Mouse (Mus musculus) forebrain, embryonic 12.5 days (tissue): ENCODE data around the gene Chrnb4. TPM values are rescaled to one million over a fixed set of nuclear protein-coding genes. Genes with fewer than 3 reads are reported as not detected.
A peak's percentile ranks its signal among the peaks of the same experiment; 100 is the strongest.

Experiments used
- ATAC-seq: fragments of 200-750 bp; cut with Nextera tagmentation; 2 replicates; pipeline ENCODE4 v1.8.0; 2017; ENCODE audit warnings: moderate TSS enrichment; ENCODE audit not compliant: low FRiP score
- H3K27ac ChIP-seq: fragments of 300-500 bp; sonication (generic); 2 replicates; pipeline ENCODE4 v1.5.1; 2016; ENCODE audit warnings: mild to moderate bottlenecking
- H3K27me3 ChIP-seq: fragments of 300-500 bp; sonication (generic); 2 replicates; pipeline ENCODE4 v1.6.1; 2016; ENCODE audit warnings: mild to moderate bottlenecking
- H3K36me3 ChIP-seq: fragments of 300-500 bp; sonication (generic); replicated peaks from 2 replicates; pipeline ENCODE4 v1.6.1; 2016; ENCODE audit warnings: mild to moderate bottlenecking
- H3K4me1 ChIP-seq: fragments of 300-500 bp; sonication (generic); 2 replicates; pipeline ENCODE4 v1.6.1; 2016
- H3K4me2 ChIP-seq: fragments of 300-500 bp; sonication (generic); 2 replicates; pipeline ENCODE4 v1.6.1; 2016; ENCODE audit warnings: mild to moderate bottlenecking, moderate library complexity
- H3K4me3 ChIP-seq: fragments of 300-500 bp; sonication (generic); replicated peaks from 2 replicates; pipeline ENCODE4 v1.5.1; 2016; ENCODE audit warnings: mild to moderate bottlenecking
- H3K9ac ChIP-seq: fragments of 300-500 bp; sonication (generic); 2 replicates; pipeline ENCODE4 v1.6.1; 2016; ENCODE audit warnings: mild to moderate bottlenecking
- H3K9me3 ChIP-seq: fragments of 300-500 bp; sonication (generic); 2 replicates; pipeline ENCODE4 v1.6.1; 2016
- WGBS: fragments of 180-500 bp; shearing (Covaris S2); methylation state at CpG from one replicate; pipeline ENCODE4 v1.1.7; 2016; 5-methylcytosine and 5-hydroxymethylcytosine counted together
- polyA plus RNA-seq: library from polyadenylated mRNA; unstranded; fragments of >200 nt; fragmentation: Nextera tagmentation; extraction: Ambion mirVana; gene quantifications from 2 replicates; pipeline ENCODE4 v1.2.1, GENCODE M21; 2016

Chrnb4 gene
- polyA plus RNA-seq, 1 experiment from 2014 or later, result 1.2 TPM

- Histone ChIP-seq H3K9me3 (no peaks in the 10 kb centered on the region), H3K27ac (no peak overlapping the region), H3K4me2 (no peak overlapping the region), H3K36me3 (no peaks in the 10 kb centered on the region), H3K4me3 (no peak overlapping the region), H3K9ac (no peak overlapping the region), H3K27me3 (peaks cover 24% of the 10 kb centered on the region), H3K4me1 (peaks cover 20% of the 10 kb centered on the region; the same call in 1 of the 2 replicates)
- WGBS, result 74% methylated on average over 2 of the region's 2 CpGs
- no peak for ATAC-seq
Measured at GRCm38 (mm10) chr9:55045001-55045400, 3.6 kb downstream of the Chrnb4 start.

DNA sequence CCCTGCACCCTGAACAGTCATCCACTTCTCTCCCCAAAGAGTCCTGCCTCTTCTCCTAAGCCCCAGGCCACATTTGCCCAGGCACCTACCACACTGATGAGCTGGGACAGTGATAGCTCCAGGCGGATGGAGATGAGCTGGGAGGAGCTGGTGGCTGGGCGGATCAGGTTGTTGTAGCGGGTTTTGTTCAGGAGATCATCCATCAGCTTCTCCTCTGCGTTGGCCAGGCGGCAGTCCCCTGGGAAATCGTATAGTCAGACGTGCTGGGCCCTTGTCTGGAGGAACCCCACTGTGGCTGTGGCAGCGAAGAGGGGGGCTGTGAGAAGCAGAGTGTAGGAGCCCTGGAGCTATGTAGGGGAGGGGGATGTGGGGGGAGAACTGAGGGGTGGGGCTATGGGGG, 4.9 kb downstream of the Chrnb4 start:
- Histone ChIP-seq H3K27ac (no peak overlapping the region), H3K27me3 (peaks cover 24% of the 10 kb centered on the region), H3K9ac (no peak overlapping the region), H3K4me1 (peaks cover 18% of the 10 kb centered on the region; the same call in 1 of the 2 replicates), H3K9me3 (no peaks in the 10 kb centered on the region), H3K36me3 (no peaks in the 10 kb centered on the region), H3K4me3 (no peak overlapping the region), H3K4me2 (peak overlapping the region; percentile 13; the same call in 1 of the 2 replicates)
- peak; percentile 13; the same call in 1 of the 2 replicates for ATAC-seq
- WGBS, result 14% methylated on average over 8 of the region's 8 CpGs

GRCm38 (mm10) chr9:55041389-55041788, 7.2 kb downstream of the Chrnb4 start:
- Histone ChIP-seq H3K36me3 (no peaks in the 10 kb centered on the region), H3K4me3 (no peak overlapping the region), H3K4me1 (peaks cover 9% of the 10 kb centered on the region; the same call in 1 of the 2 replicates), H3K9ac (no peak overlapping the region), H3K4me2 (no peak overlapping the region), H3K9me3 (no peaks in the 10 kb centered on the region), H3K27me3 (0 out of 2 replicates have a peak, but pooled peaks cover 7% of the 10 kb centered on the region), H3K27ac (no peak overlapping the region)
- 66% methylated on average over 2 of the region's 2 CpGs for WGBS
- ATAC-seq, result no peak

DNA sequence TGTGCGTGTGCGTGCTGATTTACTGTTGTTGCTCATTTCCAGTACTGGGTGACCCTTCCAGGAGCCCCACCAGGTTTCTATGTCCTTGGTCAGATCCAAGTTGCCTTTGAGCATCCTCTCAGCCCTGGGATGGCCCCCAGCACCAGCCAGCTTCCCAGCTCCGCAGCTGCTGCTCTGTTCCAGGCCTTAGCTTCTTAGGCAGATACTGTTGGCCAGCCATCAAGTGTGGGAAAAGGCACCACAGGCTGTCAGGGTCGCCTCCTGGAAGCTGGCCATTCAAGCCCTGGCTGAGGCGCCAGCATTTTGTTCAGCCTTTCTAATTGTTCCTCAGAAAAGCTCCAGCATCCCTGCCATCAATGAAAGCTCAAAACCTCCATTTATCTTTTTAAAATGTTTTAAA, 8.6 kb downstream of the Chrnb4 start:
- Histone ChIP-seq H3K4me1 (peaks cover 9% of the 10 kb centered on the region; the same call in 1 of the 2 replicates), H3K9ac (no peak overlapping the region), H3K4me3 (no peak overlapping the region), H3K36me3 (no peaks in the 10 kb centered on the region), H3K9me3 (no peaks in the 10 kb centered on the region), H3K27ac (no peak overlapping the region), H3K27me3 (no peaks in the 10 kb centered on the region), H3K4me2 (no peak overlapping the region)
- ATAC-seq, result no peak
- WGBS, result 68% methylated on average over 5 of the region's 5 CpGs

GRCm38 (mm10) chr9:55038948-55039347, 9.6 kb downstream of the Chrnb4 start:
- WGBS, result 78% methylated on average over 8 of the region's 8 CpGs
- Histone ChIP-seq H3K4me1 (peaks cover 4% of the 10 kb centered on the region; the same call in 1 of the 2 replicates), H3K4me2 (no peak overlapping the region), H3K9ac (no peak overlapping the region), H3K27ac (no peak overlapping the region), H3K4me3 (no peak overlapping the region), H3K9me3 (no peaks in the 10 kb centered on the region), H3K36me3 (no peaks in the 10 kb centered on the region), H3K27me3 (no peaks in the 10 kb centered on the region)
- ATAC-seq, result no peak

DNA sequence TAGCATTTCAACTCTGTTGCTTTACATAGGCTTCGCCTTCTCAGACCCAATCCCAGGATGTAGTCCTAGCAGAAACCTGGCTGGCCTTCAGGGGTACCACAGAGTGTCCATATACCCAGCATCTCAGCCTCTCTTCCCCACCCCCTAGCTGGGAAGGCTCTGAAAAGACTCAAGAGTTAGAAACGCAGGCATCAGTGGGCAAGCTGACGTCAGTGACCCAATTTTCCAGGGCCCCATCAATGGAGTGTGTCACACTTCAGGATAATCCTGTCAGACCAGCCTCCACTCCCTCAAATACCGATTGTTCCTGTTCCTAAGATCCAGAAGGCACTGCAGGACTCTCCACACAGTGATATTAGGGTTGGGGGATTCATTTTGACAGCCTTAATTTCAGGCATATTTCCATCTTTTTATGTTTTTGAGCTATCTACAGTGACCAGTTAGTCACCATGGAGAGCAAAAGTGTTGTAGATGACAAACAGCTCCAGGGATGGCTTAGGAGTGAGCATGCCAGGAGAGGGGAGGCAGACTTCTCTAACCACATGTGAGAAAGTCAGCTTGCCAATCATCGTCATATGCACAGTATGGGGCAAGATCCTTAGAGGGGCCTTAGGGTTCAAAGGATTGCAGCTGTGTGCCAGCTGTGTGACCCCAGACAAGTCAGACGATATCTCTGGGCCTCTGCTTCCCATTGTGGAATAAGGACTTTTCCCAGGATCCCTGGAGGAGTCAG, 17.0 kb downstream of the Chrnb4 start:
- peaks cover 13% of the 10 kb centered on the region; the same call in 1 of the 2 replicates for H3K4me1 ChIP-seq
- ATAC-seq, result no peak
- H3K9ac ChIP-seq, result no peak overlapping the region
- no peak overlapping the region for H3K27ac ChIP-seq
- H3K9me3 ChIP-seq, result no peaks in the 10 kb centered on the region
- no peaks in the 10 kb centered on the region for H3K36me3 ChIP-seq
- H3K4me2 ChIP-seq, result no peak overlapping the region
- 40% methylated on average over 6 of the region's 6 CpGs for WGBS
- H3K4me3 ChIP-seq, result no peak overlapping the region
- peaks cover 16% of the 10 kb centered on the region for H3K27me3 ChIP-seq

GRCm38 (mm10) chr9:55026275-55026663, 22.3 kb downstream of the Chrnb4 start, which contains the start of gene Chrna3:
TSS of gene Chrna3 (minus strand) at chr9:55026562.
- Histone ChIP-seq H3K9ac (peak within 1 kb of the TSS; percentile 53), H3K4me2 (peak within 1 kb of the TSS; percentile 81), H3K27me3 (peaks cover 45% of the 10 kb centered on the region), H3K4me1 (peaks cover 20% of the 10 kb centered on the region), H3K36me3 (no peaks in the 10 kb centered on the region), H3K9me3 (no peaks in the 10 kb centered on the region), H3K27ac (no peak within 1 kb of the TSS), H3K4me3 (peak within 1 kb of the TSS; percentile 46)
- under 1% methylated on average over 39 of the region's 39 CpGs for WGBS
- peak; percentile 72 for ATAC-seq

DNA sequence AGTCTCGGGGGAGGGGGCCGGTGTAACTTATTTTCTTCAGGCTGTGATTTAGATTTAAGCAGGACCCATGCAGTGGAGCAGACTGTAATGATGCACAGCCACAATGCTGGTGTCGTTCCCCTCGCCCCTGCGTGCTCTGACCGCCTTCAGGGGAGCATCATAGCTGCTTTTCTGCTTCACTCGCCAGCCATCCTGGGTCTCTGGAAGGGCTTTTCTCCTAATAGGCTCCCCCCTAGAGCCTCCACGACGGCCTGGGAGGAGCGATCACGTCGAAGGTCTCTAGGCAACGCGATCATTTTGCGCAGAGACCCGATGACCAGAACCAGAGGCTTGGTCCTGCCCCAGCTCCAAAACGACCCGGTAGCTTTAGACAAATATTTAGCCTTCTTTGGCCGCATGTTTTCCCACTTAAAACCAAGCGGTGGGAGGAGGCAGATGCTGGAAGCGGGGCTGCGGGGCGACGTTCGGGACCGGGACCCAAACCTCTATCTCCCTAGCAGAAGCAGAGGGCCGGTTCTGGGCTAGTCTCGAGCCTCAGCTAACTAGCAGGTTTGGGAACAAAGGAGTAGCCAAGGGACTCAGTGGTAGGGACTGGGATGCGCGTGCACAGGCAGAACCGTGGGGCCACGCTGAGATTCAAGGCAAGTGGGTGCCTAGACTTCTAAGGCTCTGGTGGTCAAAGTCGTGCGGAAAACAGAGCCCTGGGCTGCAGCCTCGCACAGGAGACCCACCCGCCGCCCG, 22.9 kb downstream of the Chrnb4 start:
- 9% methylated on average over 38 of the region's 38 CpGs for WGBS

GRCm38 (mm10) chr9:55023902-55024583, 24.5 kb downstream of the Chrnb4 start:
- H3K9ac ChIP-seq, result no peak overlapping the region
- peaks cover 16% of the 10 kb centered on the region for H3K4me1 ChIP-seq
- ATAC-seq, result no peak
- H3K27me3 ChIP-seq, result peaks cover 43% of the 10 kb centered on the region
- H3K4me3 ChIP-seq, result no peak overlapping the region
- H3K4me2 ChIP-seq, result no peak overlapping the region
- H3K9me3 ChIP-seq, result no peaks in the 10 kb centered on the region
- 44% methylated on average over 13 of the region's 13 CpGs for WGBS
- no peak overlapping the region for H3K27ac ChIP-seq
- no peaks in the 10 kb centered on the region for H3K36me3 ChIP-seq

More for the DNA sequence above, 22.9 kb downstream of the Chrnb4 start:
- H3K36me3 ChIP-seq, result no peaks in the 10 kb centered on the region
- H3K4me2 ChIP-seq, result peak overlapping the region; percentile 81
- H3K27ac ChIP-seq, result no peak overlapping the region
- ATAC-seq, result peak; percentile 69
- peaks cover 45% of the 10 kb centered on the region for H3K27me3 ChIP-seq
- H3K9ac ChIP-seq, result peak overlapping the region; percentile 53
- peaks cover 16% of the 10 kb centered on the region for H3K4me1 ChIP-seq
- peak overlapping the region; percentile 46 for H3K4me3 ChIP-seq
- H3K9me3 ChIP-seq, result no peaks in the 10 kb centered on the region

DNA sequence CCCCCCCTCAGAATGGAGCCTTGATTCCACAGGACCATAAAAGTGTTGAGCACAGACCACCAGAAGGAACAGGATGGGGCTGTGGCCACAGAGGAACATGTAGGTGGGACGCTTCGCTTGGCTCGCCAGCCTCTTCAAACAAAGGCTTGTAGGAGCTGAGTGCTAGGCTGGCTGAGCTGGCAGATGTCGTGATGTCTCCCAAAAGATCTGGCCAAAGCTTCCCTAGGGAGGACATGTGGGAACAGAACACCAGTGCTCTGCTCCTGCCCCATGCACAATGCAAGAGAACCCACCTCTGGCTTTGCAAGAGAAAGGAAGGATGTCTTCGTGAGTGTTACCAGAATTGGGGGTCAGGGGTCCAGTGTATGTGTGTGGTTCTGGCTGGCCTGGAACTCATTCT, 25.3 kb downstream of the Chrnb4 start:
- no peak for ATAC-seq
- Histone ChIP-seq H3K27me3 (peaks cover 43% of the 10 kb centered on the region), H3K4me2 (no peak overlapping the region), H3K36me3 (no peaks in the 10 kb centered on the region), H3K4me3 (no peak overlapping the region), H3K9me3 (no peaks in the 10 kb centered on the region), H3K27ac (no peak overlapping the region), H3K4me1 (peaks cover 16% of the 10 kb centered on the region), H3K9ac (no peak overlapping the region)
- WGBS, result 89% methylated on average over 5 of the region's 5 CpGs

DNA sequence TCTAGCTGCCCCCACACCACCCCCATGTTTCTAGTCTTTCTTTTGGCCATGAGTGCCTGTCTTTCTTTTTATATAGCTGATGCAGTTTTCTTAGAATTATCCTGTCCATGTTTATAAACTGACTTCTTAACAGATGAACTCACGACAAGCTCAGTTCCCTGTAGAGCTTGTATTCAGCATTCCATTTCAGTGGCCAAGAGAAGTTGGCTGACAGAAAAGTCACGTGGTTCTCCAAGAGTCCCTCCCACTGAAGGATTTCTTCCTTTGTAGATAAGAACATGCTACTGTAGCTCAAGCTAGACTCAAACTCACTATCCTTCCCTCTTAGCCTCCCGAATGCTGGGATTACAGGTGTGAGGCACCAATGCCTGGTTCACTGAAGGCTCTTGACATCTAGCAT, 31.7 kb downstream of the Chrnb4 start:
- no peak overlapping the region for H3K4me3 ChIP-seq
- H3K36me3 ChIP-seq, result no peaks in the 10 kb centered on the region
- H3K9ac ChIP-seq, result no peak overlapping the region
- H3K4me2 ChIP-seq, result no peak overlapping the region
- no peaks in the 10 kb centered on the region for H3K9me3 ChIP-seq
- 84% methylated on average over 3 of the region's 3 CpGs for WGBS
- no peak for ATAC-seq
- H3K4me1 ChIP-seq, result no peaks in the 10 kb centered on the region
- no peaks in the 10 kb centered on the region for H3K27me3 ChIP-seq
- H3K27ac ChIP-seq, result no peak overlapping the region
